Mouse (Mus musculus): ENCODE results near the gene Aox3.
A peak's percentile ranks its signal among the peaks of the same experiment; 100 is the strongest.

The Aox3 gene

DNA sequence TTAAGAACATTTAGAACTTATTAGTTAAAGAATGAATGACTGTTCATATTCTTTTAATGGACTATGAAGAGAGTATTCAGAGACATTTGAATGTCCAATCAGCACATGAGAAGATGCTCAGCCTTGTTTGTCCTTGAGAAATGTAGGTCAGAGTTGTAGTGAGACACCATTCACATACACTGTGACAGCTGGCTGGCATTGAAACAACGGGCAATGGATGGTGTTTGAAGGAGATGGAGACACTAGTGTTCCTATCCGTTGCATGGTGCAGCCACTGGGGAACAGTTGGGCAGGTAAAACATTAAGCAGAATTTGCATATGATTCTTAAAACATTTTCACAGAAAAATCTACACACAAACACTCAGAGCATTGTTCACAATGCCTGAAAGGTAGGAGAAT is 5.9 kb upstream of the Aox3 start:
- no peak for DNase-seq (ENCODE audit: low spot score)

- no peak for DNase-seq (ENCODE audit: low spot score)
Observed at GRCm38 (mm10) chr1:58110241-58110640, 2.7 kb upstream of the Aox3 start.

DNA sequence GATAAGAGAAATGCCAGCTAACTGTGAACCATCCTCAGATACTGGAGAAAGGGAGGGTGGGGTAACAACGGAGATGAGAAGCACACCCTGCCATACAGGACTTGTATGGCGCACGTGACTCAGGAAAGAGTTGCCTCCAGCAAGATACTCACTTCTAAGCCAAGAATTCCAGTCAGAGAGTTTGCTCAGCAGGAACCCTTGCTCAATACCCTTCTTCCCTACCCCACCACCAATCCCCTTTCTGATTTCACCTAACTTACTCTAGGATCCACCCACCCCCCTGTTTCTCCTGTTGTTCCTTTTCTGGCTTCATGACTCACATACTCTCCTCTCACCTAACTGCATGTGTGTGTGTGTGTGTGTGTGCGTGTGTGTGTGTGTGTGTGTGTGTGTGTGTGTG is 1.6 kb upstream of the Aox3 start:
- no peak for DNase-seq (ENCODE audit: low spot score)

- DNase-seq (ENCODE audit: low spot score): no peak
Observed at GRCm38 (mm10) chr1:58113441-58113840, 511 bp downstream of the Aox3 start.

DNA sequence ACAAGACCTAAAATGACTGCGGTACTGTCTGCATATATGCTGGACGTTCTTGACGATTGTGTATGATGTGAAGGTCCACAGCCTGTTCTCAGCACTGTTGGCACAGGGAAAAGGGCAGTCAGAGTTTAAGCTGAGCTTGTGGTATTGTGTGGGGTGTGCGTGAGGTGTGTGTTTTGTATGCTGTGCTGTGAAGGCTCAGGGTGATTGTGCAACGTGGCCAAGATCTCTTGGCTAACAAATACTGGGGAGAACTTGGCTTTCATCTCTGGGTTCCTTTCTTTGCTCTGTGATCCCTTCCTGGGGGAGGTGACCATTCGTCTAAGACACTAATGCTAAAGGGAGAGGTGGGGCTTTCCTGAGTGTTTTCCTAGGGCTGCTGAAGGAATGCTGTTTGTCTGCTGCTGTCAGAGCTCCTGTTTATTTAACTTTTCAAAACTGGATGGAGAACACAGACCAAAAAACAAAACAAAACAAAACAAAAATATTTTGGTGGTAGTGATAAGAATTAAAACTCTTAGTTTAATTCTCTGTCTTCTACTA is 1.2 kb downstream of the Aox3 start:
- DNase-seq (ENCODE audit: low spot score): no peak

- DNase-seq (ENCODE audit: low spot score): no peak
Observed at GRCm38 (mm10) chr1:58114666-58115375, 1.9 kb downstream of the Aox3 start.

DNA sequence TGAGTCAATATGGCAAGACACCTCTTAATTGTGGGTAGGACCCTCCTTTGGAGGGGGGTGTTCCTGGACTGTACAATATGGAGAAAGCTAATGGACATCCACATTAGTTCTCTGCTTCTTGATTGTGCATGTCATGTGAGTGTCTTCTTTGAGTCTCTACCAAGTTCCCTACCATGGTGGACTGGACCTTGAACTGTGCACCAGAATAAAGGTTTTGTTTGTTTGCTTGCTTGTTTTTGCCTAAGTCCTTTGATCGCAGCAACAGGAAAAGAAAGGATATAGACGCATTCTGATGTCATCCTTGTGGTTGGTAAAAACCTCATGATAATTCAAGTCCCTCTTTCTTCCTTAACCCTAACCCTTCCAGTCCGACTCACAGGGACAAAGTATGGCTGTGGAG is 5.3 kb downstream of the Aox3 start:
- DNase-seq (ENCODE audit: low spot score): no peak

DNA sequence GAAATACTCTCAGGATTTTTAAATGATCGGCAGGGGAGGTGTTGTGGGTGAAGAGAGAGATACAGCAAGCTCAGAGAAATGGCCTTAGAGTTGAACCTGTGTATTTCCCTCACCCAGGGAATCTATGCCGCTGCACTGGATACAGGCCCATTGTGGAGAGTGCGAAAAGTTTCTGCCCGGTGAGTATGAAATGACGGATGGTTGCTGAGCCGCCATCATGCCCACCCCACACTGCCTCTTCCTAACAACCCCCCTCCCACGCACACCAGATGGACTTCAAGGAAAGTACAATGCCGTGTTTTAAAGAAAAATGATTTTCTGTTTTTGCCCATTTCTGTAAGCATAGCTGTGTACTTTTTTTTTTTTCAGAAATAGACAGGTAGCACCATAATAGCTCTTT is 12.0 kb downstream of the Aox3 start:
- no peak for DNase-seq (ENCODE audit: low spot score)

GRCm38 (mm10) chr1:58137891-58138290 is 25.0 kb downstream of the Aox3 start:
- DNase-seq (ENCODE audit: low spot score): no peak

- no peak for DNase-seq (ENCODE audit: low spot score)
Observed at GRCm38 (mm10) chr1:58138986-58139385, 26.1 kb downstream of the Aox3 start.

DNA sequence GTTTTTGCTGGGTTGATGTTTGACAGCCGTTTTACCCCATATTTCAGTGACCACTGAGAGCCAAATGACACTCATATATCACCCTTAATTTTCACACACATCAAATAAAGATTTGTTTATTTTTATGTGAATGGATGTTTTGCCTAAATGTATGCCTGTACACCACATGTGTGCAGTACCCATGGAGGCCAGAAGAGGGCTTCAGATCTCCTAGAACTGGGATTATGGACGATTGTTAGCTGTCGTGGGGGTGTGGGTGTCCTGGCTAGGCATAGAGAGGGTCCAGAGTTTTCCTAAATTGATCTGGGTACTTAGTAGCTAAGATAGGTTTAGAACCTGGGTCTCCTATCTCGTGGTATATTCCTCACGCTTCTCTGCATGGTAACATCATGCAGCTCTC is 27.7 kb downstream of the Aox3 start:
- DNase-seq (ENCODE audit: low spot score): no peak

- DNase-seq (ENCODE audit: low spot score): no peak
Observed at GRCm38 (mm10) chr1:58144384-58145069, 31.6 kb downstream of the Aox3 start.

DNA sequence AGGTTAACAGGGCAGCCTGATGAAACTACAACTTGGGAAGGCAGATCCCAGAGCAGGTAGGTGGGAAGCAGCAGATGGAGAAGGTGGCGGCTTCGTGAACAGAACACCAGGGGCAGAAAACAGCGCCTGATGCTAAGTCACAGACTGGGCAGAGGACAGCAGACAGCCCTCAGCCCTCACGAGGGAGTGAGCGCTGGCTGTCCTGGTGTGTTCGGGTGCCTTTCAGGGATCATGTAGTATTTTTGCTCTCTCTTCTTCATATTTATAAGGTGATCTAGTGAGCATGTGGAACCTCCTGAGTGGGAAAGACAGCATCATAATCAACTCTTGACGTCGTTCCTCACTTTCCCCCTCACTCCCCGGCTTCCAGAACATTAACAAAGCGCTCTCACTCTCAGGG is 33.1 kb downstream of the Aox3 start:
- DNase-seq (ENCODE audit: low spot score): no peak

GRCm38 (mm10) chr1:58147776-58148175 is 34.8 kb downstream of the Aox3 start:
- DNase-seq (ENCODE audit: low spot score): no peak

DNA sequence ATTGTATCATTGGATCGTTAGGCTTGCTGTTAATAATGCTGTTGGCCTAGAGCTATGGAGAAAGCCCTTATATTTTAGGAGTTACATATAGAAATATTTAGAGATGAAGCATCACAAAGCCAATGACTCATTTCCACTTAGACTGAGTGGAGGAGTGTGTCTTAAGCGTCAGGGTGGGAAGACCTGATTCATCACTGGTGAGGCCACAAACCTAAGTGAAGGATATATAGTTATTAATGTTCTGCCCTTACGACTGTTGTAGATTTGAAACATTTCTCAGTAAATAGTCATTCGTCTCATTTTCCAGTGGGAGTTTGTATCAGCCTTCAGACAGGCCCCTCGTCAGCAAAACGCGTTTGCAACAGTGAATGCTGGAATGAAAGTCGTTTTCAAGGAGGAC is 39.3 kb downstream of the Aox3 start:
- DNase-seq (ENCODE audit: low spot score): no peak

DNA sequence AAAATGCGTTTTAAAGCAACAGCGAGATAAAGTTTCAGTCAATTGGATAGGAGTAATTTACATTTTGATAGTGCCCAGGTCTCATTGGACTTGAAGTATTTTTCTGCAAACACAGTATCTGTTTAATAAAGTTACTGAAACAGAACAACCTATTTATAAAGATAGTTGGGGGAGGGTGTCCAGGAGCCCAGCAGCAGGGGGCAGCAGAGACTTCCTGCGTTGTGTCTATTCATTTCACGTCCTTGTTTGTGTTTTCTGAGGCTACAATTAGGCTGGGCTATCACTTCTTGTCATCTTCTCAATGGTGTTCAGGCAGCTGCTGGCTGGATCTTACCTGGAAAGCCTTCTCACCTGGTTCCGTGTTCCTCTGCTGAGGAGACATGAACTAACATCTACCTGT is 43.8 kb downstream of the Aox3 start:
- no peak for DNase-seq (ENCODE audit: low spot score)

- DNase-seq (ENCODE audit: low spot score): no peak
Observed at GRCm38 (mm10) chr1:58169893-58170292, 57.0 kb downstream of the Aox3 start.

GRCm38 (mm10) chr1:58188514-58189175 is 75.7 kb downstream of the Aox3 start:
- no peak for DNase-seq (ENCODE audit: low spot score)

DNA sequence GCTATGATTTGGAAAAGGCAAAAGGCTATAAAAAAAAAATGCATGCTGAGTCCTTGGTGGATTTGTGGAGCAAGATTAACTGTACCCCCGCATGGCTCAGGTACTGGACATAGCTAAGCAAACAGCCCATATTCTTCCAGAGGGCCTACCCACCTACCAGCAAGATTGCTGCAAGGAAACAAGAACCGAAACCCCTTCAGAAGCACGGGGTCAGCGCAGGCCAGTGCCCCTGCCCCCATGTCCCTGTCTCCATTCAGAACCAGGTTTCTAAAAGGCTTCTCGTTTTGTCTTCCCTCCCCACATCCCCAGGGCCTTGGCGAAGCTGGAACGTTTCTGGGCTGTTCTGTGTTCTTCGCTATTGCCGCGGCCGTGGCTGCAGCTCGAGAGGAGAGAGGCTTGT is 81.4 kb downstream of the Aox3 start:
- no peak for DNase-seq (ENCODE audit: low spot score)

DNA sequence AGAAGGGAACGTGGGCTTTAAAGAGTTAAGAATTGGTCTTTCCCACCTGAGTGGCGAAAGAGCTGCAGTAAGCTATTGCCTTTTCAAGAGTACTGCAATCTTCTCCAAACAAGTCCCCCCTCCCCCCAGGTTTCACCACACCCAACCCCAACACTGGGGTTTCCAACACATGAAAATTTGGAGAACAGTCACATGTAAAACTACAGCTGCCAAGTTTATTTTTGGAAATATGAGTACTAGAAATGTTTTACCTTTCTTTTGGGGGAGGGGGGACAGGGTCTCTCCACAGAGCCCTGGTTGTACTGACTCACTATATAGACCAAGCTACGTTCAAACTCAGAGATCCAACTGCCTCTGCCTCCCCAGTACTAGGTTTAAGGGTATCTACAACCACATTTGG is 82.1 kb downstream of the Aox3 start:
- no peak for DNase-seq (ENCODE audit: low spot score)

DNA sequence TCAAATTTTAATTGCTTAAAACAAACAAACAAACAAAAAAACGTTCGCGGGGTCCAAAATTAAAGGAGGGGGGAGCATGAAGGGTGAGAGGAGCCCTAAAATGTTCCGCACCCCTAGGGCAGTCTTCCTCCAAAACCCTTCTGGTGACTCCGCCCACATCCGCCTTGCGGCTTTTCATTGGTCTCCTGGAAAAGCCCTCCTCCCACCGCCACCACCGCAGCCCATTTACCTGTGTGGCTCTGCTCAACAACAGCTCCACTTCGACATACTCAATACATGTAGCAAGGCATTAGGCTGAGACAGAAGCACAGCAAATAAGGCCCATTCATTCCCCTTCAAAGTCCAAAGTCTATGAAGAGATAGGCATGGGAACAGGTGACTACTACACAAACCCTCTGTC is 82.6 kb downstream of the Aox3 start:
- no peak for DNase-seq (ENCODE audit: low spot score)

DNA sequence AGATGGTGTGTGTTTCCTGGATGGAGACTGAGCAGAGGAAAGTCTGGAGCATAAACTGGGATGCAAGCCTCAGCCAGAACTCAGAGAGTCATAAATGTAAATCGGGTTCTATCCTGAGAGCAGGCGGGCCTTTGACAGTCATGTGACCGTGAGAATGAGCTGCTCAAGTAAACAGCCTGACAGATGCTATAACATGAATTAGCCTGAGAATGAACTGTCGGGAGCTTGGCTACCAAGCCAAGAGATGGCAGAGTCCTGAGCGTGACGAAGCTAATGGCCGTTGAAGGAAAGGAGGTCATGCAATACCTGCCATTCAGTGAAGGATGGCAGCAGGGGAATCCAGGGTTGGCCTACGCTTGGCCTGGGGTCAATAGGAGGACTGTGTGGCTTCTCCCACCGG is 84.1 kb downstream of the Aox3 start:
- DNase-seq (ENCODE audit: low spot score): no peak

DNA sequence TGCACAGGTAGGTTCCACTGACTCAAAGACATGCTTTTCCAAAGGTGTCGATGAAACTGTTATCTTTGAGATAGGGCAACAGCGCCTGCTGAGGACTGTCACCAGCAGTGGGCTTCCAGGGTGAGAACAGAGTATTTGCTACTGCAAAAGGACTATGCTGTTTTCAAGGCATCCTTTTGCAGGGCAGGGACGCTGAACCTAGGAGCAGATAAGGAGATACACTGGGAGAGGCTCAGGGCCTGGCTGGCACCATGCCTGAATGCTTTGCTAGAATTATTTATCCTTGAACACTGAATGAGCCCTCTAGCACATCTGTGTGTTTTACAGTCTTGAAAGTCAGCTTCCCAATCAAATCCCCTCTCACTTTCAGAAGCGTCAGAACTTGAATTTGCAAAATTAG is 85.5 kb downstream of the Aox3 start:
- DNase-seq (ENCODE audit: low spot score): peak; percentile 61
